Mouse (Mus musculus): ENCODE measurements around the gene Catip.
"Not testable (repeated sequence)": the region's sequence is repeated elsewhere in the genome, so short reads cannot be mapped to it uniquely, and the experiment has no call there.

The Catip gene

GRCm38 (mm10) chr1:74384525-74384924 is 22.6 kb downstream of the Catip start:
- DNase-seq (ENCODE audit: low spot score) = no peak

GRCm38 (mm10) chr1:74385064-74385463 is 23.2 kb downstream of the Catip start:
- no peak for DNase-seq (ENCODE audit: low spot score)

- no peak for DNase-seq (ENCODE audit: low spot score)
Observed at GRCm38 (mm10) chr1:74385531-74385930, 23.6 kb downstream of the Catip start.

DNA sequence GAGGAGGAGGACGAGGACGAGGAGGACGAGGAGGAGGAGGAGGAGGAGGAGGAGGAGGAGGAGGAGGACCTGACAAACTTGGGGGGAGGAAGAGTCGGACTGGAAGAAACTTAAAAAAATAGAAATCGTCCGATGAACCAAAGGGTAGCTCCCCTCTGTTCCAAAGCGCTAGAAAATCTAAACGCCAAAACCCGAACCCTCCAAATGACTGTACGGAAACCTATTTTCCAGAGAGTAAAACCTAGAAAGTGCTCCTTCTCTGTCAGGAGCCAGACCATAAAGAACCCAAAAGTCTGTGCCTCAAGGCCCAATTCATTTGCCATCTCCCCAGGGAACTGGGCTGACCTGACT is 24.4 kb downstream of the Catip start:
- DNase-seq (ENCODE audit: low spot score) = no peak

GRCm38 (mm10) chr1:74386714-74387385 is 24.9 kb downstream of the Catip start:
- peak; percentile 98 for DNase-seq (ENCODE audit: low spot score)

- DNase-seq (ENCODE audit: low spot score) = no peak
Observed at GRCm38 (mm10) chr1:74387386-74387988, 25.6 kb downstream of the Catip start.

- no peak for DNase-seq (ENCODE audit: low spot score)
Observed at GRCm38 (mm10) chr1:74388398-74388920, 26.6 kb downstream of the Catip start.

GRCm38 (mm10) chr1:74389831-74390286 is 28.0 kb downstream of the Catip start:
- DNase-seq (ENCODE audit: low spot score) = no peak

GRCm38 (mm10) chr1:74390287-74390906 is 28.5 kb downstream of the Catip start:
- DNase-seq (ENCODE audit: low spot score) = no peak

DNA sequence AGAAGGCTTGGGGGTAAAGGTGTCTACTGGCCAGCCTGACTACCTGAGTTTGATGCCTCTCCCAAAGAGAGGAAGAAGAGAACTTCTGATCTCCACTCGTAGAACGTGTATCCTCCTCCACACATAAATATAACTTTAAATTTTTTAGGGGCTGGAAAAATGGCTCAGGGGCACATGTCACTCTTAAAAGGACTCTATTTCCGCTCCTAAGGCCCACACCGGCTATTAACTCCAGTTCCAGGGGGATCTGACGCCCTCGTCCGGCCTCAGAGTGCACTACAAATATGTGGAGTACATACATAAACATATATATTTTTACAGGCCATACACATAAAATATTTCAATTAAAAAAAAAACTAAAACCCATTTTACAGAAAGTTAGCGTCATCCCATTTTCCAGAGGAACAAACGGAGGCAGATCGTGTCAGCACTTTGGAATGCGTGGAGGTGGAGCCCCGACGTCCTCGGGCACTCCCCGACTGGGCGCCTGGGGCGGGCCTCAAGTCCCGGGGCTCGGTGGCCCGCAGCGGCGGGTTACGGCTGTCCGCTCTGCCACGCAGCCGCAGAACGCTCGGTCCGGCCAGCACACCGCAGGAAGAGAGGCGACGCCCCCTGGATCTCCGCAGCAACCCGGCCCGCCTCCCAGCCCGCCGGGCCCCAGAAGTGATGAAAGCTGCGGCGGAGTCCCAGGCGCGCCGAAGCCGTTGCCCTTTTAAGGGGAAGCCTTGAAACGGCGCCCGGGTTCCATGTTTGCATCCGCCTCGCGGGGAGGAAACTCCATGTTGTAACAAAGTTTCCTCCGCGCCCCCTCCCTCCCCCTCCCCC is 29.2 kb downstream of the Catip start, which contains the start of gene Ctdsp1:
Ctdsp1 (plus strand) TSS at position 586 of the 825 bp plus-strand sequence.
- peak; percentile 96 for DNase-seq (ENCODE audit: low spot score)

- peak; percentile 71 for DNase-seq (ENCODE audit: low spot score)
Observed at GRCm38 (mm10) chr1:74391844-74392441, 30.0 kb downstream of the Catip start.

GRCm38 (mm10) chr1:74392446-74392994 is 30.6 kb downstream of the Catip start:
- no peak for DNase-seq (ENCODE audit: low spot score)

GRCm38 (mm10) chr1:74393010-74393409 is 31.1 kb downstream of the Catip start:
- no peak for DNase-seq (ENCODE audit: low spot score)

- DNase-seq (ENCODE audit: low spot score) = no peak
Observed at GRCm38 (mm10) chr1:74393697-74394096, 31.8 kb downstream of the Catip start.

GRCm38 (mm10) chr1:74394311-74394710 is 32.4 kb downstream of the Catip start:
- DNase-seq (ENCODE audit: low spot score) = no peak

- DNase-seq (ENCODE audit: low spot score) = no peak
Observed at GRCm38 (mm10) chr1:74394858-74395257, 33.0 kb downstream of the Catip start.

DNA sequence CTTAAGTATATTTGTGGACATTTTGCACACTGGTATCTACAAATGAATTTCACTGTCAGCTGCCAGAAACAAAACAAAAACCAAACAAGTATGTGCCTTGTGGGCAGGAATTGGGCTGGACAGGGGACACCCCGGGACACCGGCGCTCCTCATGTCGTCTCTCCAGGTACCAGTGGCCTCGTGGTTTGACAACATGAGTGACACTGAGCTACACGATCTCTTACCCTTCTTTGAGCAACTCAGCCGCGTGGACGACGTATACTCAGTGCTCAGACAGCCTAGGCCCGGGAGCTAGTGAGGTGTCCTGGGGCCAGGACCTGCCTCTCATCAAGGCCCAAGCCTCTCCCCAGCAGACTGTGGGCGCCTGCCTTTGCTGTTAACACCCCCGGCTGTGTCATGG is 33.4 kb downstream of the Catip start:
- DNase-seq (ENCODE audit: low spot score) = no peak

- DNase-seq (ENCODE audit: low spot score) = not testable (repeated sequence)
Observed at GRCm38 (mm10) chr1:74396456-74397222, 34.7 kb downstream of the Catip start.

- DNase-seq (ENCODE audit: low spot score) = peak; percentile 97
Observed at GRCm38 (mm10) chr1:74397268-74397918, 35.5 kb downstream of the Catip start.

GRCm38 (mm10) chr1:74397919-74398451 is 36.1 kb downstream of the Catip start:
- DNase-seq (ENCODE audit: low spot score) = no peak
